Mouse (Mus musculus): ENCODE measurements at regions not wholly inside any gene's neighbourhood (a gene's known extent, or its start where the extent isn't known, plus 50 kb on each side); places are given as distances from the start of the nearest gene placed in this dataset.

GRCm38 (mm10) chr8:30063148-30063547, 2615.7 kb downstream of the Poteg start:
- no peak for DNase-seq (ENCODE audit: low spot score in 2 of 2)

- no peak for DNase-seq (ENCODE audit: low spot score in 2 of 2)
Observed at GRCm38 (mm10) chr8:30077726-30078125, 2630.3 kb downstream of the Poteg start.

DNA sequence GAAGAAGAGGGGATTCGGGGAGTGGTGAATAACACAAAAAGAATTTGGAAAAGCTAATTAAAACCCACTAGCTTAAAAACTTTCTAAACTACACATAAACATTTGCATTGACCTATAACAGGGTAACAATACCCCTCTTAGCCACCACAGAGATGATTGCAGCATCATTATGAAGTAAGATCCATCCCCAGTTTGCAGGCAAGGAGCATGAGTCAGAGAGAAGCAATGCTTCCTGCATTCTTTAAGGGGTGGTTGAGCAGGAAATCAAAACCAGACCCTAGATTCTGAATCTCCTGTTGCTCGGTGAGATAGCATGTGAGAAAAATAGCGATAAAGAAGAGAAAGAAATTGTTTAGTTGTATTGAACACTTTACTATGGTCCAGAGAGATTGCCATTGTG, 2680.3 kb downstream of the Poteg start:
- DNase-seq (ENCODE audit: low spot score in 2 of 2) = no peak

GRCm38 (mm10) chr8:30134999-30135398, 2687.5 kb downstream of the Poteg start:
- no peak for DNase-seq (ENCODE audit: low spot score in 2 of 2)

DNA sequence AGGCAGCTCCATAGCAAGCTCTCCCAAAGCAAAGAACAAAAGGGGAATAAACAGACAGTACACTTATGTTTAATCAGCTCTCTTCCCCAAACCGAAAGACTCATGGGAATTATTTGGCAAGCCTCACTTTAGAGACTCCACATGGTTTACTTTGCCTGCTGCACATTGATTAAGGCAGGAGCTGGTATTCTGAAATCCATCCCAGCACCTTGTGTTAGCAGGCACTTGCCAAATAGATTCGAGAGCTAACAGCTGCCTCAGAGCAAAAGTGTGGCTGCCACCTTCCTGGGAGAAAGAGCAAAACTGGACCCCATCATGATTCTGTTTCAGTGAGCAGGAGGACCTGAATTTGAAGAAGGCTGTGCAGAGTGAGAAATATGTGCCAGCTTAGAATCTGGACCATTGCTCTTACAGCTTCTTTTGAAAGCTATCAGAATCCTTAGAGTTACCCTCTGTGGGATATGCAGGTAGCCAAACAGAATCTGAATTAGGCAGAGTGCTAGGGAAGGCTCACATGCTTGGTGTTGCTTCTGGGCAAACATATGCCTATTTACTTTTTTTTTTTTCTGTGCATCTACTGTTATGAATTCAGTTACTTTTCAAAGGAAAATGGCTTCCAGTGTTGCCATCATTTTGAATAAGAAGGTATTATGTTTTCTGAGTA, 2703.8 kb downstream of the Poteg start:
- peak in 1 of 2 experiments; percentile 14 for DNase-seq (ENCODE audit: low spot score in 2 of 2)

DNA sequence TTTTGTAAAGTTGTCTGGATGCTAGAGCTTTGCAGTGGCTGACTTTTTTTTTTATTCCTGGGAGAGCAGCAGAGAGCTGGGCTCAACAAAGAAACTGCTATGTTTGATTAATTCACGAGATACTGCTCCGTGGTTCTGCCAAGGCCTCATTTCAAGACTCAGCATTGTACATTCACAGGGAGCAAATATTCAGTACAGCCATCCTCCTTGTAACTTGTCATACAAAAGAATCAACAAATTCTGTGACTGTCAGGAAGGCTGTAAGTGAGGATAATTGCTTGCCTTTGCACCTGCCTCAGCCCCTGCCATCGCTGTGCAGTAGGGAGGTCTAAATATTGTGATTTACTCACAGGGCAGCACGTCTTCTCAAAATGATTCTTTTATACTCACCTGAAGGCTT, 2705.5 kb downstream of the Poteg start:
- no peak for DNase-seq (ENCODE audit: low spot score in 2 of 2)

GRCm38 (mm10) chr8:30171881-30172280, 2724.4 kb downstream of the Poteg start:
- peak in 1 of 2 experiments; percentile 33 for DNase-seq (ENCODE audit: low spot score in 2 of 2)

DNA sequence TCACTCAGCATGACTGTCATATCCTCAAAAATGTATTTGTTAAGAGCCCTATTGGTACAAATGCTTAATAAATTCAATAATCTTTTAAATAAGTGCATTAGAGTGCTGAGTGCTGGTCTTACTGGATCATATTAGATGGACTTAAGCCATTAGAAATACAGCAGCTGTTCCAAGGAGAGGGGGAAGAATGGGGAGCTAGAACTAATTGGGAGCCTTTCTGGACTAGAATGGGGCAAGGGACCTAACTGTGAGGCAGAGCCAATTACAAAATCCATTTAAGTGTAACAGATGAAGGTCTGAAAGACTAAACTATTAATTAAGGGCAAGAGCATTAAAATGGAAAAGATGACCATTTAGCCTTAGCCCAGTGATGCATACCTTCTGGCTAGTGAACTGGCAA, 2755.3 kb downstream of the Poteg start:
- DNase-seq (ENCODE audit: low spot score in 2 of 2) = peak in 1 of 2 experiments; percentile 2

- peak in 1 of 2 experiments; percentile 6 for DNase-seq (ENCODE audit: low spot score in 2 of 2)
Observed at GRCm38 (mm10) chr8:30227354-30227753, 2779.9 kb downstream of the Poteg start.

DNA sequence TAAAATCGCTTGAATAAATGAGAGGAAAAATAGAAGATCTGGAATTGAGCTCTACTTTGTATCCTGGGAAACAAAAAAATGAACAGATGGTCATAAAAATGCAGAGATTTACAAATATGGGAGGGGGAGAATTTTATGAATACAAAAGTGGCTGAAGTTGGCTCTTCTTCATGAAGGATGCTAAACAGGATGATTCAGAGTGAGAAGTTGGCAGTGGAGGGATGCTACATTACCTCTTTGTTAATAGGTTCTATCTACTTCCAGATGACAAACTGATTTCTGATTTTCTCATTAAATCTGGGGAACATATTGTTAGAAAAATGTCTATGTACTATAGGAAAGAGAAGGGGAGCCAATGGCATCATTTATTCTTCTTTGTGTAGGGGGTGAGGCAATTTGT, 2785.8 kb downstream of the Poteg start:
- DNase-seq (ENCODE audit: low spot score in 2 of 2) = no peak

DNA sequence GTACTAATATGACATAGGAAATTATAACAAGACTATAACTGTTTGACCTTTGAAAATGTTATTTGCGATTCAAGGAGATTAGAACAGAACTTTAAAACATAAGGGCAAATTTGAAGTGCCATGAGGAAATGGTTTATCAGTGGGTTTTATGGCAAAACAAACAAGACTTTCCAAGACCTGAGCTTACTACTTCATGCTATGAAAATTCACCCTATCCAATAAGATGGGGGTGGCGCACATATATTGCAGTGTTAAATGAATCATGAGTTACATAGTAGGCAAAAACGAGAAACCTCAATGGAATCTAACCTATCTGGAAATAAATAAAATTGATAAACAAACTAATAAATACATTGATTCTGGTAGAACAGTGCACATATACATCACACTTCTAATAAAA, 2804.3 kb downstream of the Poteg start:
- DNase-seq (ENCODE audit: low spot score in 2 of 2) = no peak

DNA sequence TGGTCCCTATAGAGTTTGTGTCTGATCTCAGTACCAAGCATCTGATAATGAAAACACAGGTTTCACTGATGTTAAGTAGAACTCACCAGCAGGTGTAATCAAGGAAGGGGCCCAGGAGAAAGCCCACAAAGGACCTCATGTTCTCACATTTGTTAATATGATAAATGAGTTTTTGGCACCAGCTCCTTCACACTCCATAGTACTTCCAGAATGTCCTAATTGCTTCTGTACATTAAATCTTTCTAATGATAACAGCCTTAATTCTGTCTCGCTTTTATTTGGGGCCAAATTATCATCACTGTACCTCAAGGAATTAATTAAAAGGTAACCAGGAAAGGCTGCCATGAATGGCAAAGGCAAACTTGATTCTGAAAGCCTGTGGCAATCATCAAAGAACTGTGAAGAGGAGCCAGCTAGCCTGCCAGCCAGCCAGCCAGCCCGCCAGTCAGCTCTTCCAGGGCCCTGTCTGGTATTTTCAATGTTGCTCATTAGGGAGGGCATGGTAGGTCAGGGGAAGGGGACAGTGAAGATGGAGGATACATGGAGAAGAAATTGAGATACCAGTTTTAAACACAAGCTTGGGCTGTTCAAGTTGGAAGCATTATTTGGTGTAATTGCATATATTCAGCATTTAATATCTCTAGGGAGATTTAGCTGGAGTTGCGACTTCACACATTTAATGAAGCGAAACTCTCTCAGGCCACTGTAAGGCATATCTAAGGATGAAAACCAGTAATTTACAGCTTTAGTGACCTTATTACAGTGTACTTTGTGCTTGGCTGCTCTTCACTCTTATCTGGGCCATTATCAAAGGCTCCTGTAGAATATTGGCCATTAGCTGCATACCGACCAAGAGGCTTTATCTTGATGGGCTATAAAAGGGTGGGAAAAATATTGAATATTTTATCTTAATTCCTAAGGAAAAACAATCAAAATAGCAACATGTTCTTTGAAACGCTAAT, 2822.8 kb downstream of the Poteg start:
- no peak for DNase-seq (ENCODE audit: low spot score in 2 of 2)

- DNase-seq (ENCODE audit: low spot score in 2 of 2) = peak; percentile 3 to 33
Observed at GRCm38 (mm10) chr8:30289169-30289568, 2841.7 kb downstream of the Poteg start.

DNA sequence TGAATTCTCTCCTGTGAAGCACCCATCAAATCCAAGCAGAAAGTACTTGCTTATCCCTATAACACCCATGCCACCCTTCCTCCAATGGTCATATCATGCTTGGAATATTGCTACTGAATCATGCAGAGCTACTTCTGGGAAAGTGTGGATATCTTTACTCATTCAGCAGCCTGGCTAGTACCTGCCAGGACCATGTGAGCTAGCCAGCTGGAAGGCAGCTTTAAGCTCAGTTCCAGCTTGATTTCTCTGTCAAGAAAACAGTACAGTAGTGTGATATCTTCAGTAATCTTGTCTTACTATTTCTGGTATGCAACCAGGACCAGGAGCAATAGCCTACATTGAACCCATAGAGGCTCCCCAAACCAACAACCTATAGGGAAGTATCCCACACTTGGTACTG, 2883.7 kb downstream of the Poteg start:
- DNase-seq (ENCODE audit: low spot score in 2 of 2) = no peak

- no peak for DNase-seq (ENCODE audit: low spot score in 2 of 2)
Observed at GRCm38 (mm10) chr8:30333352-30333751, 2885.9 kb downstream of the Poteg start.

GRCm38 (mm10) chr8:30359464-30359863, 2912.0 kb downstream of the Poteg start:
- DNase-seq (ENCODE audit: low spot score in 2 of 2) = no peak

GRCm38 (mm10) chr8:30365721-30366120, 2918.3 kb downstream of the Poteg start:
- DNase-seq (ENCODE audit: low spot score in 2 of 2) = no peak

GRCm38 (mm10) chr8:30391936-30392335, 2944.5 kb downstream of the Poteg start:
- no peak for DNase-seq (ENCODE audit: low spot score in 2 of 2)

DNA sequence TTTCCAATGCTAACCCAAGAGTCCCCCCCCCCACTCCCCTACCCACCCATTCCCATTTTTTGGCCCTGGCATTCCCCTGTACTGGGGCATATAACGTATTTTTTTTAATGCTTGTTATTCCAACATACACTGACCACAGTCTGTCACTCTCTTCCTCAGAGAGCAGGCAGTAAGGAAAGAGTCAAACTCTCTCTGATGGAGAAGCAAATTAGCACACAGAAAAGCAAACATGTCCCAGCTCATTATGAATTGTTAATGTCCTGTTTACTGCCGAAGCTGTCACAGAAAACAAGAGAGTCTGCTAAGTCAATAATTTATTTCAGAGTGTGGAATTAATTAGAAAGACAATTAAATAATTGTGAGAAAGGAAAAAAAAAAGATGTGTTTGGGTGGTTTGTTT, 2989.1 kb upstream of the 5930422O12Rik start:
- DNase-seq (ENCODE audit: low spot score in 2 of 2) = no peak

GRCm38 (mm10) chr8:30441821-30442220, 2986.7 kb upstream of the 5930422O12Rik start:
- DNase-seq (ENCODE audit: low spot score in 2 of 2) = no peak

DNA sequence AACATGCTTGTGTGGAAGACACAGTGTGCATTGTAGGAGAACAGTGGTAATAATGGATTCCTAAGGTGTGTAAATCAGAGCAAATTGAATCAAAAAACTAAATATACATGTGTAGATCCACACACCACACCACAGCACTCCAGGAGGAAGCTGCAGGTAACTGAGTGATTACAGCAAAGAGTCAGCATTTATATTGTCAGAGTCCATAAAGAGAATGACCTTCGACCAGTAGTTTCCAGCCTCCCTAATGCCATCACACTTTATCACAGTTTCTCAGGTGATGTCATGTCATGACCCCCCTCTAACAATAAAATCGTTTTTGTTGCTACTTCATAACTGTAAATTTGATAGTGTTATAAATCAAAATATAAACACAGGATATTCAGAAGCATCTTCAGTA, 2984.6 kb upstream of the 5930422O12Rik start:
- DNase-seq (ENCODE audit: low spot score in 2 of 2) = no peak

DNA sequence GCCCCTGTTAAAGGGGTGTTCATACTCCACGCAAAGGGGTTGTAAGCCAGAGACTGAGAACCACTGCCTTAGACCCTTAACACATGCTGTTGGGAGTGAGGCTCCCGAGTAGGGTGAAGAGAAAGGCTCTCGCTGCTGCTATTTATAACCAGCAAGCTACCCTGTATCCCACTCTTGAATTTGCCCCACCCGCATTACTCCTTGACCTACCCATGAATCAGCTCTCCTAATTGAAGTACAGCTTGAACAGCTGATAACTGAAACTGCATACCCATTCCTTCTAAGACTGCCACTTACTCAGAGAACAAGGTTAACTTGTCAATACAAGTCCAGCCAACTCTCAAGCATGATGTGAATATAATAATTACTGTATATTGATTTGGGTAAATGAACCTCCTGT, 2984.2 kb upstream of the 5930422O12Rik start:
- DNase-seq (ENCODE audit: low spot score in 2 of 2) = no peak

DNA sequence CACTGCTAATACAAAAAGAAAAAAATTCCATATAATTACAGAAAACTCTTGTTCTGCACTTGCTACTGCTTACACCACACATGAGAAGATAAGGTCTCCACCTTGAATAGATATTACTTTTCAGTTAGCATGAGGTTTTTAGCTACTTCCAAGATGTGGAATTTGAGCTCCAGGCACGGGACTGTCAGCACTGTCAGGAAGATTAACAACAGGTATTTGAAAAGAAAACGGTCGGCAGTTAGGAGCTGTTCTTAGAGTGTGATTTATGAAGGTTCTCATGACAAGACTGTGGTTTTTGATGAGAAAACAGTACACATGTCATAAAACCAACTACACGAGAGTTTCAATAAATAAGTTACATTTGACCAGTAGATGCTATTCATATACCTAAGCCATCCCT, 2970.4 kb upstream of the 5930422O12Rik start:
- DNase-seq (ENCODE audit: low spot score in 2 of 2) = no peak
